Mouse (Mus musculus) limb, embryonic 10.5 days (tissue): ENCODE measurements around the gene Arhgef2. TPM values are rescaled to one million over a fixed set of nuclear protein-coding genes. Genes with fewer than 3 reads are reported as not detected.

Source experiments
- DNase-seq: peaks from one replicate; pipeline ENCODE4 v3.0.0-alpha.2; 2017; ENCODE audit warnings: low spot score
- H3K27ac ChIP-seq: fragments of 300-500 bp; sonication (generic); 2 replicates; pipeline ENCODE4 v1.5.1; 2016; ENCODE audit warnings: mild to moderate bottlenecking
- H3K27me3 ChIP-seq: fragments of 300-500 bp; sonication (generic); 2 replicates; pipeline ENCODE4 v1.6.1; 2016; ENCODE audit warnings: low read depth, mild to moderate bottlenecking; ENCODE audit not compliant: poor library complexity, severe bottlenecking
- H3K36me3 ChIP-seq: fragments of 300-500 bp; sonication (generic); 2 replicates; pipeline ENCODE4 v1.6.1; 2016; ENCODE audit warnings: mild to moderate bottlenecking, moderate library complexity
- H3K4me1 ChIP-seq: fragments of 300-500 bp; sonication (generic); 2 replicates; pipeline ENCODE4 v1.6.1; 2016
- H3K4me3 ChIP-seq: fragments of 300-500 bp; sonication (generic); 2 replicates; pipeline ENCODE4 v1.5.1; 2016; ENCODE audit warnings: mild to moderate bottlenecking, moderate library complexity
- H3K9me3 ChIP-seq: fragments of 300-500 bp; sonication (generic); replicated peaks from 2 replicates; pipeline ENCODE4 v1.6.1; 2016; ENCODE audit warnings: mild to moderate bottlenecking
- WGBS: fragments of 180-500 bp; shearing (Covaris S2); methylation state at CpG from one replicate; pipeline ENCODE4 v1.1.7; 2016; 5-methylcytosine and 5-hydroxymethylcytosine counted together
- polyA plus RNA-seq: library from polyadenylated mRNA; unstranded; fragments of >200 nt; fragmentation: Nextera tagmentation; extraction: Ambion mirVana; gene quantifications from 2 replicates; pipeline ENCODE4 v1.2.1, GENCODE M21; 2016

The Arhgef2 gene
- polyA plus RNA-seq, 1 experiment from 2014 or later, result 119 TPM

GRCm38 (mm10) chr3:88625531-88625930 lies 19.8 kb downstream of the Arhgef2 start:
- H3K36me3 ChIP-seq, result peaks cover 63% of the 10 kb centered on the region

GRCm38 (mm10) chr3:88626316-88626715 lies 20.6 kb downstream of the Arhgef2 start:
- WGBS, result 81% methylated on average over 7 of the region's 7 CpGs
- no peak for DNase-seq
- peaks cover 48% of the 10 kb centered on the region for H3K4me1 ChIP-seq
- H3K4me3 ChIP-seq, result no peak overlapping the region
- no peaks in the 10 kb centered on the region for H3K9me3 ChIP-seq
- peaks cover 71% of the 10 kb centered on the region for H3K36me3 ChIP-seq
- no peak overlapping the region; the same call in 1 of the 2 replicates for H3K27ac ChIP-seq
- H3K27me3 ChIP-seq, result no peaks in the 10 kb centered on the region

More at GRCm38 (mm10) chr3:88625531-88625930, 19.8 kb downstream of the Arhgef2 start:
- H3K27me3 ChIP-seq, result no peaks in the 10 kb centered on the region
- H3K9me3 ChIP-seq, result no peaks in the 10 kb centered on the region
- H3K4me1 ChIP-seq, result peaks cover 55% of the 10 kb centered on the region
- no peak overlapping the region for H3K4me3 ChIP-seq
- DNase-seq, result no peak
- WGBS, result 90% methylated on average over 7 of the region's 7 CpGs
- no peak overlapping the region for H3K27ac ChIP-seq

- H3K9me3 ChIP-seq, result no peaks in the 10 kb centered on the region
- no peaks in the 10 kb centered on the region for H3K27me3 ChIP-seq
- no peak for DNase-seq
- no peak overlapping the region for H3K27ac ChIP-seq
- peaks cover 48% of the 10 kb centered on the region for H3K4me1 ChIP-seq
- H3K36me3 ChIP-seq, result peaks cover 79% of the 10 kb centered on the region
- peak overlapping the region; percentile 8; the same call in 1 of the 2 replicates for H3K4me3 ChIP-seq
- WGBS, result 58% methylated on average over 4 of the region's 4 CpGs
Observed at GRCm38 (mm10) chr3:88627114-88627513, 21.3 kb downstream of the Arhgef2 start.

- WGBS, result 86% methylated on average over 2 of the region's 2 CpGs
- Histone ChIP-seq H3K27me3 (no peaks in the 10 kb centered on the region), H3K36me3 (peaks cover 83% of the 10 kb centered on the region), H3K4me3 (peak overlapping the region; percentile 8; the same call in 1 of the 2 replicates), H3K27ac (no peak overlapping the region), H3K4me1 (peaks cover 47% of the 10 kb centered on the region), H3K9me3 (no peaks in the 10 kb centered on the region)
- DNase-seq, result no peak
Observed at GRCm38 (mm10) chr3:88627535-88627934, 21.8 kb downstream of the Arhgef2 start.

GRCm38 (mm10) chr3:88628766-88629165 lies 23.0 kb downstream of the Arhgef2 start:
- no peak for DNase-seq
- H3K36me3 ChIP-seq, result peaks cover 95% of the 10 kb centered on the region
- 80% methylated on average over 4 of the region's 4 CpGs for WGBS
- peaks cover 35% of the 10 kb centered on the region for H3K4me1 ChIP-seq
- H3K27me3 ChIP-seq, result no peaks in the 10 kb centered on the region
- H3K4me3 ChIP-seq, result no peak overlapping the region
- H3K9me3 ChIP-seq, result no peaks in the 10 kb centered on the region
- no peak overlapping the region for H3K27ac ChIP-seq

- DNase-seq, result no peak
- WGBS, result 76% methylated on average over 13 of the region's 13 CpGs
- Histone ChIP-seq H3K27ac (no peak overlapping the region), H3K36me3 (peaks cover 99% of the 10 kb centered on the region), H3K4me3 (no peak overlapping the region), H3K4me1 (peaks cover 30% of the 10 kb centered on the region), H3K27me3 (no peaks in the 10 kb centered on the region), H3K9me3 (no peaks in the 10 kb centered on the region)
Observed at GRCm38 (mm10) chr3:88629244-88629643, 23.5 kb downstream of the Arhgef2 start.

GRCm38 (mm10) chr3:88630018-88630417 lies 24.3 kb downstream of the Arhgef2 start:
- H3K27ac ChIP-seq, result no peak overlapping the region
- WGBS, result 85% methylated on average over 9 of the region's 9 CpGs

GRCm38 (mm10) chr3:88630849-88631341 lies 25.1 kb downstream of the Arhgef2 start:
- Histone ChIP-seq H3K4me1 (peaks cover 17% of the 10 kb centered on the region), H3K36me3 (peaks cover 100% of the 10 kb centered on the region), H3K9me3 (no peaks in the 10 kb centered on the region), H3K27me3 (no peaks in the 10 kb centered on the region), H3K4me3 (no peak overlapping the region), H3K27ac (no peak overlapping the region; the same call in 1 of the 2 replicates)
- DNase-seq, result no peak
- WGBS, result 77% methylated on average over 6 of the region's 6 CpGs

More at GRCm38 (mm10) chr3:88630018-88630417, 24.3 kb downstream of the Arhgef2 start:
- H3K9me3 ChIP-seq, result no peaks in the 10 kb centered on the region
- no peak for DNase-seq
- peaks cover 22% of the 10 kb centered on the region for H3K4me1 ChIP-seq
- H3K27me3 ChIP-seq, result no peaks in the 10 kb centered on the region
- peaks cover 99% of the 10 kb centered on the region for H3K36me3 ChIP-seq
- H3K4me3 ChIP-seq, result no peak overlapping the region

GRCm38 (mm10) chr3:88631921-88632587 lies 26.3 kb downstream of the Arhgef2 start:
- peaks cover 11% of the 10 kb centered on the region for H3K4me1 ChIP-seq
- H3K4me3 ChIP-seq, result no peak overlapping the region
- H3K36me3 ChIP-seq, result peaks cover 100% of the 10 kb centered on the region
- no peak for DNase-seq
- H3K27me3 ChIP-seq, result no peaks in the 10 kb centered on the region
- WGBS, result 83% methylated on average over 12 of the region's 12 CpGs
- no peak overlapping the region for H3K27ac ChIP-seq
- H3K9me3 ChIP-seq, result no peaks in the 10 kb centered on the region

GRCm38 (mm10) chr3:88633056-88633455 lies 27.3 kb downstream of the Arhgef2 start:
- Histone ChIP-seq H3K4me3 (no peak overlapping the region), H3K4me1 (peaks cover 8% of the 10 kb centered on the region), H3K36me3 (peaks cover 99% of the 10 kb centered on the region), H3K9me3 (no peaks in the 10 kb centered on the region), H3K27me3 (no peaks in the 10 kb centered on the region), H3K27ac (no peak overlapping the region)
- no peak for DNase-seq
- WGBS, result 95% methylated on average over 10 of the region's 10 CpGs

GRCm38 (mm10) chr3:88635506-88636275 lies 29.9 kb downstream of the Arhgef2 start:
- Histone ChIP-seq H3K9me3 (no peaks in the 10 kb centered on the region), H3K27ac (no peak overlapping the region), H3K4me1 (no peaks in the 10 kb centered on the region; the same call in 1 of the 2 replicates), H3K36me3 (peaks cover 98% of the 10 kb centered on the region), H3K27me3 (no peaks in the 10 kb centered on the region), H3K4me3 (no peak overlapping the region)
- 95% methylated on average over 19 of the region's 19 CpGs for WGBS
- DNase-seq, result no peak

GRCm38 (mm10) chr3:88636555-88636986 lies 30.8 kb downstream of the Arhgef2 start:
- Histone ChIP-seq H3K27ac (no peak overlapping the region), H3K9me3 (no peaks in the 10 kb centered on the region), H3K4me3 (no peak overlapping the region), H3K27me3 (no peaks in the 10 kb centered on the region), H3K36me3 (peaks cover 98% of the 10 kb centered on the region), H3K4me1 (no peaks in the 10 kb centered on the region; the same call in 1 of the 2 replicates)
- no peak for DNase-seq
- WGBS, result 98% methylated on average over 8 of the region's 8 CpGs

- DNase-seq, result no peak
- H3K4me1 ChIP-seq, result no peaks in the 10 kb centered on the region
- H3K27me3 ChIP-seq, result no peaks in the 10 kb centered on the region
- H3K4me3 ChIP-seq, result no peak overlapping the region
- 96% methylated on average over 5 of the region's 5 CpGs for WGBS
- H3K9me3 ChIP-seq, result no peaks in the 10 kb centered on the region
- H3K27ac ChIP-seq, result no peak overlapping the region
- peaks cover 98% of the 10 kb centered on the region for H3K36me3 ChIP-seq
Observed at GRCm38 (mm10) chr3:88637134-88637533, 31.4 kb downstream of the Arhgef2 start.
